Mouse (Mus musculus): ENCODE data around the gene Rreb1.

DNA sequence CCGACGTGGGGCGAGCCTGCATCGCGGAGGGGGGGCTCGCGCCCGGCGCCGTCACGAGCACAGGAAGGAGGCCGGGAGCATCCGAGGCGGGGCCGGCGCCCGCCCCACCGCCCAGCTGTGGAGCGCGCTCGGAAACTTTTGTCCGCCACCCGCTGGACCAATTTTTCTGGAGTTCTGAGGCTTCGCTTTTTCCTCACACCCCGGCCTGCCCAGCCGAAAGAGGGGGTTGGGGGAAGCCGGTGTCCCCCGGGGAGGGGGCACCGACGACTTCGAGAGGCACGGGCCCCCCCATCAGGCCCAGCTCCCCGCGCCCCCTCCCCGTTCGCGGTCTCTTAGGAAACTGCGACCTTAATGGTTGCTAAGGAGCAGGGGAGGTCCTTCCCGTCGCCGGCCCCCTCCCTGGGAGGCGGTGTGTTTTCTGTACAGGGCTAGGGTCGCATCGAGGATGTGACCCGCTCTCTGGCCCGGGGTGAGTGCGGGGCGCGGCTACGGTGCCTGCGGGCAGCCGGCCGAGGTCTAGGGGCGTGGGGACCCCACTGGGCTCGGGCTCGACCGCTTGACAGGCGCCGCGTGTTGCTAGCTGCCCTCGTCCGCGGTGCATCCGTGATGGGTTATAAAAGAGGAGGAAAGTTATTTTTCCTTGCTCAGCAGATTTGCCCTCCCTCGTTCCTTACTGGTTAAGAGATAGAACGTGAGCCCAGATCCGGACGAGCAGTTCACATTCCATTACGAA is 49.2 kb downstream of the Rreb1 start:
- TF ChIP-seq EP300 (IDR thresholded peaks at IDR 0.05) (no peak), CTCF (IDR thresholded peaks at IDR 0.05) (no peak)

All from lung, postnatal 0 days (tissue).